Comparison of ENCODE assay signal across 8 mouse cellular contexts in genomic region chr16:38092598-38092997, GRCm38 (mm10). TPM values are rescaled to one million over a fixed set of nuclear protein-coding genes. Genes with fewer than 3 reads are reported as not detected.
DNase-seq lines count a peak whose midpoint lies in the region; ATAC-seq and TF ChIP-seq lines count a peak whose summit lies in the region.

No protein-coding gene starts in this region.

- TF ChIP-seq EP300 in heart, postnatal 0 days (IDR thresholded peaks at IDR 0.05; ENCODE audit: low read depth) = no peak
- TF ChIP-seq EP300 in liver, embryonic 14.5 days (IDR thresholded peaks at IDR 0.05; ENCODE audit: low read depth) = no peak
- no peak for TF ChIP-seq EP300 in stomach, postnatal 0 days (optimal IDR thresholded peaks at IDR 0.05)

- no peaks in the 10 kb centered on the region; the same call in 1 of the 2 replicates for H3K36me3 ChIP-seq in heart, postnatal 0 days (replicated peaks; ENCODE audit: control insufficient read depth, insufficient read depth, low read length)
- H3K36me3 ChIP-seq in liver, embryonic 14.5 days (replicated peaks; ENCODE audit: control insufficient read depth, insufficient read depth, low read depth) = no peaks in the 10 kb centered on the region
- H3K36me3 ChIP-seq in stomach, postnatal 0 days (ENCODE audit: control insufficient read depth, insufficient read depth, low read length) = no peaks in the 10 kb centered on the region

- H3K4me2 ChIP-seq in heart, postnatal 0 days (ENCODE audit: low read depth, low read length) = peak overlapping the region; percentile 84
- peak overlapping the region; percentile 87 for H3K4me2 ChIP-seq in liver, embryonic 14.5 days (ENCODE audit: low read depth)
- peak overlapping the region; percentile 69 for H3K4me2 ChIP-seq in stomach, postnatal 0 days (replicated peaks; ENCODE audit: low read depth)

- DNase-seq in cerebellum, postnatal 14 days = peak; percentile 32 to 53
- DNase-seq in cerebellum, postnatal 4 days (ENCODE audit: low spot score in 2 of 2) = no peak
- DNase-seq in heart, postnatal 0 days (ENCODE audit: low spot score) = no peak
- DNase-seq in liver, embryonic 14.5 days (ENCODE audit: low read depth in 3 of 3, low spot score in 3 of 3) = no peak
- peak; percentile 21 for DNase-seq in stomach, postnatal 0 days (ENCODE audit: low spot score)
- DNase-seq in right cerebral cortex, adult 18-20 months = no peak
- DNase-seq in left cerebral cortex, adult 9 months (ENCODE audit: low spot score in 2 of 2) = no peak

- TF ChIP-seq POLR2A in bone marrow, adult 2 months (IDR thresholded peaks at IDR 0.05; ENCODE audit: borderline replicate concordance, control insufficient read depth, low read depth, low read length) = no peak

- TF ChIP-seq CTCF in bone marrow, adult 2 months (IDR thresholded peaks at IDR 0.05; ENCODE audit: control insufficient read depth, insufficient read depth, low read length) = no peak
- TF ChIP-seq CTCF in heart, postnatal 0 days (IDR thresholded peaks at IDR 0.05; ENCODE audit: low read depth) = no peak
- TF ChIP-seq CTCF in liver, embryonic 14.5 days (IDR thresholded peaks at IDR 0.05; ENCODE audit: low read depth) = no peak
- TF ChIP-seq CTCF in stomach, postnatal 0 days (IDR thresholded peaks at IDR 0.05; ENCODE audit: low read depth) = no peak

- peak overlapping the region; percentile 45 for H3K4me3 ChIP-seq in bone marrow, adult 2 months (replicated peaks; ENCODE audit: control insufficient read depth, low read depth, low read length)
- H3K4me3 ChIP-seq in heart, postnatal 0 days (ENCODE audit: low read depth, low read length) = peak overlapping the region; percentile 78
- peak overlapping the region; percentile 49 to 84 for H3K4me3 ChIP-seq in liver, embryonic 14.5 days (ENCODE audit: insufficient read depth in 1 of 2, low read depth in 2 of 2, low read length in 2 of 2)
- H3K4me3 ChIP-seq in stomach, postnatal 0 days (ENCODE audit: low read depth, low read length) = peak overlapping the region; percentile 92

- no peak overlapping the region for H3K27ac ChIP-seq in bone marrow, adult 2 months (ENCODE audit: control insufficient read depth, insufficient read depth, low read depth, low read length, poor library complexity)
- H3K27ac ChIP-seq in heart, postnatal 0 days (ENCODE audit: low read depth) = peak overlapping the region; percentile 86
- H3K27ac ChIP-seq in liver, embryonic 14.5 days = no peak overlapping the region
- peak overlapping the region; percentile 40; the same call in 1 of the 2 replicates for H3K27ac ChIP-seq in stomach, postnatal 0 days (replicated peaks)

- 17% methylated on average over 4 of the region's 4 CpGs for WGBS in bone marrow, adult 2 months
- WGBS in heart, postnatal 0 days = 1% methylated on average over 4 of the region's 4 CpGs
- 18% methylated on average over 4 of the region's 4 CpGs for WGBS in liver, embryonic 14.5 days (ENCODE audit: insufficient replicate concordance)
- WGBS in stomach, postnatal 0 days = 6% methylated on average over 4 of the region's 4 CpGs

- H3K9me3 ChIP-seq in heart, postnatal 0 days (replicated peaks; ENCODE audit: control insufficient read depth, low read length) = no peaks in the 10 kb centered on the region
- no peaks in the 10 kb centered on the region for H3K9me3 ChIP-seq in liver, embryonic 14.5 days (ENCODE audit: control insufficient read depth, low read length)
- no peaks in the 10 kb centered on the region for H3K9me3 ChIP-seq in stomach, postnatal 0 days (ENCODE audit: control insufficient read depth, low read length)

- no peak for ATAC-seq in heart, postnatal 0 days (ENCODE audit: insufficient read depth, low read depth)
- ATAC-seq in liver, embryonic 14.5 days (ENCODE audit: insufficient read depth) = no peak
- ATAC-seq in stomach, postnatal 0 days (ENCODE audit: low FRiP score, low TSS enrichment) = no peak

- peak overlapping the region; percentile 58 for H3K9ac ChIP-seq in heart, postnatal 0 days (replicated peaks; ENCODE audit: low read depth, low read length)
- peak overlapping the region; percentile 25 for H3K9ac ChIP-seq in liver, embryonic 14.5 days (replicated peaks)
- peak overlapping the region; percentile 48 for H3K9ac ChIP-seq in stomach, postnatal 0 days (ENCODE audit: low read length)

- H3K4me1 ChIP-seq in bone marrow, adult 2 months (ENCODE audit: control insufficient read depth, insufficient read depth, low read length) = peaks cover 2% of the 10 kb centered on the region; the same call in 1 of the 2 replicates
- peaks cover 33% of the 10 kb centered on the region for H3K4me1 ChIP-seq in heart, postnatal 0 days (ENCODE audit: control insufficient read depth, insufficient read depth)
- peaks cover 11 to 16% of the 10 kb centered on the region in 2 experiments for H3K4me1 ChIP-seq in liver, embryonic 14.5 days (replicated peaks; ENCODE audit: control insufficient read depth in 2 of 2, insufficient read depth in 2 of 2, low read length in 1 of 2)
- H3K4me1 ChIP-seq in stomach, postnatal 0 days (replicated peaks; ENCODE audit: control insufficient read depth, insufficient read depth) = peaks cover 4% of the 10 kb centered on the region; the same call in 1 of the 2 replicates

- H3K27me3 ChIP-seq in heart, postnatal 0 days (ENCODE audit: control insufficient read depth, insufficient read depth, low read length) = no peaks in the 10 kb centered on the region
- no peaks in the 10 kb centered on the region for H3K27me3 ChIP-seq in liver, embryonic 14.5 days (ENCODE audit: control insufficient read depth, insufficient read depth, low read length)
- H3K27me3 ChIP-seq in stomach, postnatal 0 days (ENCODE audit: control insufficient read depth, insufficient read depth, low read length) = no peaks in the 10 kb centered on the region

RNA-seq across cellular contexts. Expression of gene Gsk3b, which starts 3.8 kb away (rescaled TPM):
- 9.6 and 10.2 TPM in 2 replicates for polyA plus RNA-seq in bone marrow, adult 2 months (2011; ENCODE audit: insufficient read depth, insufficient read length, low replicate concordance, missing spikeins)
- total RNA-seq in heart, postnatal 0 days (2014; rRNA removed; ENCODE audit: low replicate concordance) = 37.4 and 40.8 TPM in 2 replicates
- 31.3 and 31.5 TPM in 2 replicates for polyA plus RNA-seq in heart, postnatal 0 days (2015; fragmentation: Nextera tagmentation; extraction: Ambion mirVana)
- polyA plus RNA-seq in liver, embryonic 14.5 days (2012; rRNA removed) = 2.9 TPM in 2 replicates
- polyA plus RNA-seq in liver, embryonic 14.5 days (2014; fragmentation: Nextera tagmentation; extraction: Ambion mirVana) = 10.3 and 10.8 TPM in 2 replicates
- 28.1 and 28.4 TPM in 2 replicates for polyA plus RNA-seq in stomach, postnatal 0 days (2015; fragmentation: Nextera tagmentation; extraction: Ambion mirVana)

Comparison
In these comparisons a context has a peak if more than half of its experiments do, and no peak if none do; other contexts are left out.
1. DNase-seq: peak in cerebellum, postnatal 14 days (2 of 2) and stomach, postnatal 0 days (single experiment); none in cerebellum, postnatal 4 days (0 of 2), heart, postnatal 0 days (single experiment), liver, embryonic 14.5 days (0 of 3), right cerebral cortex, adult 18-20 months (single experiment) and left cerebral cortex, adult 9 months (0 of 2).
2. H3K27ac ChIP-seq: peak in heart, postnatal 0 days (single experiment) and stomach, postnatal 0 days (single experiment); none in bone marrow, adult 2 months (single experiment) and liver, embryonic 14.5 days (single experiment).
3. Peak in every context shown above with its lines, with median percentiles within 50 percentile points of each other: H3K4me3 ChIP-seq, H3K4me2 ChIP-seq and H3K9ac ChIP-seq.